Mouse (Mus musculus) intestine, embryonic 16.5 days (tissue): ENCODE results near the gene Mindy4. TPM values are rescaled to one million over a fixed set of nuclear protein-coding genes. Genes with fewer than 3 reads are reported as not detected.

Source experiments
- ATAC-seq: fragments of 200-750 bp; cut with Nextera tagmentation; 2 replicates; pipeline ENCODE4 v1.8.0; 2017; ENCODE audit warnings: moderate TSS enrichment, moderate library complexity
- H3K27ac ChIP-seq: fragments of 300-500 bp; sonication (generic); 2 replicates; pipeline ENCODE4 v1.5.1; 2014; ENCODE audit warnings: mild to moderate bottlenecking, low read length
- H3K27me3 ChIP-seq: fragments of 300-500 bp; sonication (generic); replicated peaks from 2 replicates; pipeline ENCODE4 v1.6.1; 2014; ENCODE audit warnings: low read length, control low read depth, mixed read lengths; ENCODE audit not compliant: control insufficient read depth, insufficient read depth
- H3K36me3 ChIP-seq: fragments of 300-500 bp; sonication (generic); 2 replicates; pipeline ENCODE4 v1.6.1; 2014; ENCODE audit warnings: low read length, control low read depth; ENCODE audit not compliant: control insufficient read depth, insufficient read depth
- H3K4me1 ChIP-seq: fragments of 300-500 bp; sonication (generic); 2 replicates; pipeline ENCODE4 v1.6.1; 2014; ENCODE audit warnings: low read length, control low read depth, mixed read lengths; ENCODE audit not compliant: control insufficient read depth, insufficient read depth
- H3K4me2 ChIP-seq: fragments of 300-500 bp; sonication (generic); 2 replicates; pipeline ENCODE4 v1.6.1; 2014; ENCODE audit warnings: low read depth, low read length, control low read depth
- H3K4me3 ChIP-seq: fragments of 300-500 bp; sonication (generic); 2 replicates; pipeline ENCODE4 v1.5.1; 2014; ENCODE audit warnings: mild to moderate bottlenecking, low read length
- H3K9ac ChIP-seq: fragments of 300-500 bp; sonication (generic); 2 replicates; pipeline ENCODE4 v1.6.1; 2014; ENCODE audit warnings: low read depth, low read length
- H3K9me3 ChIP-seq: fragments of 300-500 bp; sonication (generic); 2 replicates; pipeline ENCODE4 v1.6.1; 2016; ENCODE audit warnings: low read length, control low read depth; ENCODE audit not compliant: control insufficient read depth
- WGBS: fragments of 180-500 bp; shearing (Covaris S2); extraction: QIAGEN DNeasy Blood & Tissue Kit; methylation state at CpG from one replicate; pipeline ENCODE4 v1.1.7; 2014; 5-methylcytosine and 5-hydroxymethylcytosine counted together
- polyA plus RNA-seq: library from polyadenylated mRNA; unstranded; fragments of >200 nt; fragmentation: Nextera tagmentation; extraction: Ambion mirVana; gene quantifications from 2 replicates; pipeline ENCODE4 v1.2.1, GENCODE M21; 2015

Gene Mindy4
- polyA plus RNA-seq, 1 experiment from 2014 or later: 5.8 TPM

GRCm38 (mm10) chr6:55246441-55246840, 43.3 kb downstream of the Mindy4 start:
- Histone ChIP-seq H3K4me2 (no peak overlapping the region), H3K27me3 (no peaks in the 10 kb centered on the region), H3K27ac (no peak overlapping the region), H3K9me3 (no peaks in the 10 kb centered on the region), H3K4me3 (no peak overlapping the region), H3K36me3 (no peaks in the 10 kb centered on the region), H3K4me1 (no peaks in the 10 kb centered on the region), H3K9ac (no peak overlapping the region)
- ATAC-seq: no peak
- whole genome bisulfite sequencing: 91% methylated on average over 7 of the region's 7 CpGs

GRCm38 (mm10) chr6:55246911-55247438, 43.8 kb downstream of the Mindy4 start:
- Histone ChIP-seq H3K36me3 (no peaks in the 10 kb centered on the region), H3K27ac (no peak overlapping the region), H3K9ac (no peak overlapping the region), H3K27me3 (no peaks in the 10 kb centered on the region), H3K4me1 (no peaks in the 10 kb centered on the region), H3K4me3 (no peak overlapping the region), H3K4me2 (no peak overlapping the region), H3K9me3 (no peaks in the 10 kb centered on the region)
- ATAC-seq: no peak
- WGBS: 89% methylated on average over 12 of the region's 12 CpGs

- WGBS: 85% methylated on average over 9 of the region's 9 CpGs
- no peak overlapping the region for H3K9ac ChIP-seq
- H3K36me3 ChIP-seq: no peaks in the 10 kb centered on the region
- H3K27ac ChIP-seq: no peak overlapping the region
- no peaks in the 10 kb centered on the region for H3K9me3 ChIP-seq
- H3K27me3 ChIP-seq: no peaks in the 10 kb centered on the region
- ATAC-seq: no peak
- no peaks in the 10 kb centered on the region for H3K4me1 ChIP-seq
- no peak overlapping the region for H3K4me3 ChIP-seq
- H3K4me2 ChIP-seq: no peak overlapping the region
Observed at GRCm38 (mm10) chr6:55249263-55249662, 46.1 kb downstream of the Mindy4 start.

GRCm38 (mm10) chr6:55250809-55251208, 47.6 kb downstream of the Mindy4 start:
- Histone ChIP-seq H3K9me3 (no peaks in the 10 kb centered on the region), H3K36me3 (no peaks in the 10 kb centered on the region)
- 75% methylated on average over 11 of the region's 11 CpGs for WGBS

DNA sequence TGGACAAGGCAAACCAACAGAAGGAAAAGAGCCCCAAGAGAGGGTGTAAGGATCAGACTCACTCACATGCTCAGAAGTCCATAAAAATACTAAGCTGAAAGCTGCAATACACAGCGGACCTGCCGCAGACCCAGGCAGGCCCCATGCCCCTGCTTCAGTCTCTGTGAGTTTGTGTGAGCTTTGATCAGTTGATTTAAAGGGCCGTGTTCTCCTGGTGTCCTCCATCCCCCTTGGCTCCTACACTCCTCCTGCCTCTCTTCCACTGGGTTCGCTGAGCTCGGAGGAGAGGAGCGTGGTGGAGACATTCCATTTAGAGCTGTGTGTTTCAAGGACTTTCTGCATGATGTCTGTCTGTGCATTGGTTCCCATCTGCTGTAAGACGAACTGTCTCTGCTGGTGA, 48.4 kb downstream of the Mindy4 start:
- H3K36me3 ChIP-seq: no peaks in the 10 kb centered on the region
- H3K9ac ChIP-seq: no peak overlapping the region
- no peak overlapping the region for H3K27ac ChIP-seq
- H3K4me1 ChIP-seq: no peaks in the 10 kb centered on the region
- H3K9me3 ChIP-seq: no peaks in the 10 kb centered on the region
- H3K4me3 ChIP-seq: no peak overlapping the region
- no peak for ATAC-seq
- H3K4me2 ChIP-seq: no peak overlapping the region
- 78% methylated on average over 7 of the region's 7 CpGs for WGBS
- H3K27me3 ChIP-seq: no peaks in the 10 kb centered on the region

More at GRCm38 (mm10) chr6:55250809-55251208, 47.6 kb downstream of the Mindy4 start:
- no peak overlapping the region for H3K4me3 ChIP-seq
- no peaks in the 10 kb centered on the region for H3K27me3 ChIP-seq
- no peak overlapping the region for H3K9ac ChIP-seq
- H3K4me1 ChIP-seq: no peaks in the 10 kb centered on the region
- no peak overlapping the region for H3K27ac ChIP-seq
- H3K4me2 ChIP-seq: no peak overlapping the region
- ATAC-seq: no peak

DNA sequence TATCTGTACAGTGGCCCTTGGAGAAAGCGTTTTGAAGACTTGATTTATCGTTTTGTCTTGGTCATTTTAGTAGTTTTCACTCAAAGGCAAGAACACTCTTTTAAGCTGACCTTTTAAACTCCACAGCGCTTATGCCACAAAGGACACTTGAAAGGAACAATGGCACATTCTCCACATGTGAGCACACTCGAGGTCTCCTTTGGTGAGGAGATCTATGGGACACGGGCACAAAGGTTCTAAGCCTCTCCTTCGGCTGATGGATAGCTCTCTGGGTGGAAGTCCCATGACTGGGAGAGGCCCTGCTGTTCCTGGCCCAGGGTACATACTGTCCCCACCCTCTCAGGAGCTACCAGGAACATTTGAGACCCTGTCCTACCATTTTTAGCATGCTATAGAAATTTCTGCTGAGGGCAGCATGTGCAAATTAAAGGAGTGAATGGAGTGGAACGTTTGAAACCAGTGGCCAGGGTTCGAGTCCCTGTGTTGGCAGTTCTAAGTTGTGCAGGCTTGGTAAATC, 49.6 kb downstream of the Mindy4 start:
- no peak overlapping the region for H3K9ac ChIP-seq
- WGBS: 80% methylated on average over 8 of the region's 8 CpGs
- no peak overlapping the region for H3K4me2 ChIP-seq
- H3K36me3 ChIP-seq: no peaks in the 10 kb centered on the region
- ATAC-seq: no peak
- no peak overlapping the region for H3K27ac ChIP-seq
- no peaks in the 10 kb centered on the region for H3K4me1 ChIP-seq
- H3K9me3 ChIP-seq: no peaks in the 10 kb centered on the region
- H3K27me3 ChIP-seq: no peaks in the 10 kb centered on the region
- no peak overlapping the region for H3K4me3 ChIP-seq

DNA sequence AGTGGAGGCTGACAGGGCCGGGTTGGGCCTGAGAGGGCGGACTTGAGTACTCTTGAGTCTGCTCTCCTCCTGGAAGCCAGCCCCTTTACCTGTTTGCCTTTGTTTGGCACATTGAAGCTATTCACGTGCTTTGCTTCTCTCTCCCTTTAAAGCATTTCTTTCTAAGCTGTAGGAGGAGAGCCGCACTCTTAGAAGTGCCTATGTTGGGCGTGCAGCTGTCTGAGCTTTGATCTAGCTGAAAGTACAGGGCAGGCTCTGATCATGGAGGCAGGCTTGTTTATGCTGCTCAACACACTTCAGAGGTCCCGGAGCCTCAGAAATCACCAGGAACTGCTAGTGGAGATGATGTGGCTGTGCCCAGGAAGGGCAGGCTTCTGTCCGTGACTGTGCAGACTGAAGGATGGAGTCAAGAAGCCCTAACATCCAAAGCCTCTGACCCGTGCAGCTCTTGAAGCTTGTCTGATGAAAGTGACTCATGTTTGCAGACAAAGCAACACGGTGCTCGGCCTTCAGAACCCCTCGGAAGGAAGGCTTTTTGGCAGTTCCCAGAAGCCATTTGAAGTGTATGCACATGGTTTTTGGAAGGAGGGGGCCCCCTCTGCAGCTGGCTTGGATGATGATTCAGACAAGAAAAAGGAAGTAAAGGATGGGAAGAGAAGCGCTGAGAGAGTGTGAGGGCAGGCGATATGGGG, 53.5 kb downstream of the Mindy4 start:
- Histone ChIP-seq H3K9me3 (no peaks in the 10 kb centered on the region), H3K4me2 (no peak overlapping the region), H3K9ac (no peak overlapping the region), H3K4me1 (no peaks in the 10 kb centered on the region), H3K4me3 (no peak overlapping the region), H3K36me3 (no peaks in the 10 kb centered on the region), H3K27me3 (no peaks in the 10 kb centered on the region), H3K27ac (no peak overlapping the region)
- ATAC-seq: no peak
- 77% methylated on average over 13 of the region's 13 CpGs for WGBS

GRCm38 (mm10) chr6:55257246-55257645, 54.1 kb downstream of the Mindy4 start:
- H3K27me3 ChIP-seq: no peaks in the 10 kb centered on the region
- no peak overlapping the region for H3K9ac ChIP-seq
- no peak for ATAC-seq
- H3K4me1 ChIP-seq: no peaks in the 10 kb centered on the region
- no peak overlapping the region for H3K27ac ChIP-seq
- H3K4me2 ChIP-seq: no peak overlapping the region
- no peaks in the 10 kb centered on the region for H3K36me3 ChIP-seq
- 89% methylated on average over 7 of the region's 7 CpGs for WGBS
- H3K9me3 ChIP-seq: no peaks in the 10 kb centered on the region
- no peak overlapping the region for H3K4me3 ChIP-seq

DNA sequence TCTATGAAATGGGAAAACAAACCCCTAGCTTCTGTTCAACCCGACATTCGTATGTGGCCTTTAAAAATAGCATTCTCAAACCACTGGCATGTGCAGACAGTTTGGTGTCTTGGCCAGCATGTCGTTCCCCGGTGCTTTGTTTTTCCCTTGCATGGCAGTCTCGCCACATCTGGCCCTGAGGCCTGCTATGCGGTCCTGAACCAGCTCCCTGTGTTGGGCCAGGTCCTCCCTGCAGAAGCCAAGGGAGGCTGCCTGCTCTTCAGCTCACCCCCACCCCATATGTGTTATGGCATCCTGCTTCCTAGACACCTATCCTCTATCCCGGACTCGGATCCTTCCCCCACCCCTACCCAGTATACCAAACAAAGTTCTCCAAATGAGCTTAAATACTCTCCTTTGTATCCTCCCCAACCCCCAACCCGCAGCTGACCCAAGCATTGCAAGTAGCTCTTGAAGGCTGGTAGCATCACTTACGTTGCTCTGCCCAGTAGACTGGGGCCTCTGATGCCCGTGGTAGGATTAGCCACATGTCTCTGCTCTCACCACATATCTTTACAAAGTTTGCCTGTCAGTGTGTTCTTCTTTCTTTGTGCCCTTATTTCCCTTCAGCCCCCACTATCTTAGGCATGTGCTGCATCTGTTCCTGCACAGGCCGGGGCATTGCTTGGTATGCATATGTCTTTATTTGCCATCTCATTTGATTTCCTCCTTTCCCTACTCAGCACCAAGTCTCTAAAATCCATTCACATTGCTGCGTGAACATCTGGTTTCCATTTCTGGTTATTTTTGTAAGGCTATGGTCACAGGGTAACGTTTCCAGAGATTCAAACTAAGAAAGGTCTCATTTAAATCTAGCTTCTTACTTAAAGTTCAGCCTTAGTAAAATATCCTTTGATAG, 55.5 kb downstream of the Mindy4 start:
- H3K4me2 ChIP-seq: no peak overlapping the region
- H3K27ac ChIP-seq: no peak overlapping the region
- H3K9ac ChIP-seq: no peak overlapping the region
- H3K36me3 ChIP-seq: no peaks in the 10 kb centered on the region
- H3K9me3 ChIP-seq: no peaks in the 10 kb centered on the region
- H3K27me3 ChIP-seq: no peaks in the 10 kb centered on the region
- no peaks in the 10 kb centered on the region for H3K4me1 ChIP-seq
- H3K4me3 ChIP-seq: no peak overlapping the region
- WGBS: 84% methylated on average over 14 of the region's 14 CpGs
- ATAC-seq: no peak
